Mouse (Mus musculus) embryonic facial prominence, embryonic 13.5 days (tissue): ENCODE results near the gene Nrg3. TPM values are rescaled to one million over a fixed set of nuclear protein-coding genes. Genes with fewer than 3 reads are reported as not detected.

Source experiments
- ATAC-seq: fragments of 200-750 bp; cut with Nextera tagmentation; 2 replicates; pipeline ENCODE4 v1.8.0; 2017; ENCODE audit warnings: low read depth; ENCODE audit not compliant: insufficient number of reproducible peaks, insufficient read depth, low FRiP score, low TSS enrichment
- H3K27ac ChIP-seq: fragments of 300-500 bp; sonication (generic); 2 replicates; pipeline ENCODE4 v1.5.1; 2015; ENCODE audit warnings: moderate library complexity, mild to moderate bottlenecking, inconsistent platforms
- H3K27me3 ChIP-seq: fragments of 300-500 bp; sonication (generic); 2 replicates; pipeline ENCODE4 v1.6.1; 2015; ENCODE audit warnings: mild to moderate bottlenecking, inconsistent platforms
- H3K36me3 ChIP-seq: fragments of 300-500 bp; sonication (generic); 2 replicates; pipeline ENCODE4 v1.6.1; 2015; ENCODE audit warnings: mild to moderate bottlenecking, inconsistent platforms
- H3K4me1 ChIP-seq: fragments of 300-500 bp; sonication (generic); 2 replicates; pipeline ENCODE4 v1.6.1; 2015; ENCODE audit warnings: inconsistent platforms
- H3K4me2 ChIP-seq: fragments of 300-500 bp; sonication (generic); 2 replicates; pipeline ENCODE4 v1.6.1; 2015; ENCODE audit warnings: moderate library complexity, mild to moderate bottlenecking, inconsistent platforms
- H3K4me3 ChIP-seq: fragments of 300-500 bp; sonication (generic); 2 replicates; pipeline ENCODE4 v1.5.1; 2015; ENCODE audit warnings: mild to moderate bottlenecking, inconsistent platforms
- H3K9ac ChIP-seq: fragments of 300-500 bp; sonication (generic); 2 replicates; pipeline ENCODE4 v1.6.1; 2015; ENCODE audit warnings: mild to moderate bottlenecking, inconsistent platforms
- H3K9me3 ChIP-seq: fragments of 300-500 bp; sonication (generic); 2 replicates; pipeline ENCODE4 v1.6.1; 2016; ENCODE audit warnings: inconsistent platforms
- WGBS: fragments of 180-500 bp; shearing (Covaris S2); methylation state at CpG from one replicate; pipeline ENCODE4 v1.1.7; 2015; ENCODE audit warnings: mixed read lengths; 5-methylcytosine and 5-hydroxymethylcytosine counted together
- polyA plus RNA-seq: library from polyadenylated mRNA; unstranded; fragments of >200 nt; fragmentation: Nextera tagmentation; extraction: Ambion mirVana; gene quantifications from 2 replicates; pipeline ENCODE4 v1.2.1, GENCODE M21; 2015

Gene Nrg3
- 0.17 and 0.55 TPM in 2 replicates for polyA plus RNA-seq

DNA sequence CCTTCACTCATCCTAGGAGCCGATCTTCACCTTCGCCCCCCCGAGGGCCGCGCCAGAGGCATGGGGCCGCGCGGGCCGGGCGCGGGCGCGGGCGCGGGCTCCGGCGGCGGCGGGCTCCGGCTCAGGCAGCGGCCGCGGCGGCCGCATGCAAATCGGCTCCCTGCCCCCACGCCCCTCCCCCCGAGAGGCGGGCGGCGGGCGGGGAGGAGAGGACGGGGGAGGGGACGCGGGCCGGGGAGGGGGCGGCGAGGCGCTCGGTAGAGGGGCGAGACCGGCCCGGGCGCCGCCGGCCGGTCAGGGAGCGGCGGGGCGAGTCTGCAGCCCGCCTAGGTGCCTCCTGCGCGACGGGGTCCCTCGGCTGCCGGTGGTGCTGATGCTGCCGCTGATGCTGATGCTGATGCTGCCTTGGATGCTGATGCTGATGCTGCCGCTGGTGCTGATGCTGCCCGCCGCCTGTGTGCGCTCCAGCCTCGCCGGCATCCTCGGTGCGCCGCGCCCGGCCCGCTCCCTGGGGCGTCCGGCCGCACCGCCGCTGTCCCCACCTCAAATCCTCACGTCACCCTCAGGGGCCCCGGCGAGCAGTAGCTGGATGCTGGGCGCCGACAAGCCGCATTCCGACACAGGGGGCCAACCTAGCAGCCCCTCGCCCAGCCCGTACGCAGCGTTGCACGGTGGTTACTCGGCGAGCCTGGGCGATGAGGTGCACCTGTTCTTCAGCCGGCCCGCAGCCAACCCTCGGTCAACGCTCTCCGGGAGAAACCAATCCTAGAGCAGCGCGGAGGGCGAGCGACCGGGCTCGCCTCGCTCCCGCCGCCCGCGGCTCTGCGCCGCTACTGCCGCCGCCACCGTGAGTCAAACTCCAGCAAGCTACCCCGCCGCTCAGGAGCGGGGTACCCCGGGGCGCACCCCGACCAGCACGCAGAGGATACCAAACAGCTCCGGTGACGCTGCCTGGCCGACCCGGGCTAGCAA is at the start of gene Nrg3:
Gene Nrg3, minus strand, starts transcription at position 299 of the 972 bp plus-strand sequence.
- ATAC-seq = peak; percentile 72; the same call in 1 of the 2 replicates
- H3K4me2 ChIP-seq = peak within 1 kb of the TSS; percentile 91
- peak within 1 kb of the TSS; percentile 56 for H3K4me3 ChIP-seq
- H3K9me3 ChIP-seq = no peaks in the 10 kb centered on the region
- no peaks in the 10 kb centered on the region for H3K36me3 ChIP-seq
- peaks cover 24% of the 10 kb centered on the region for H3K4me1 ChIP-seq
- H3K27me3 ChIP-seq = peaks cover 92% of the 10 kb centered on the region
- H3K27ac ChIP-seq = no peak within 1 kb of the TSS
- under 1% methylated on average over 82 of the region's 121 CpGs for WGBS
- H3K9ac ChIP-seq = peak within 1 kb of the TSS; percentile 52

DNA sequence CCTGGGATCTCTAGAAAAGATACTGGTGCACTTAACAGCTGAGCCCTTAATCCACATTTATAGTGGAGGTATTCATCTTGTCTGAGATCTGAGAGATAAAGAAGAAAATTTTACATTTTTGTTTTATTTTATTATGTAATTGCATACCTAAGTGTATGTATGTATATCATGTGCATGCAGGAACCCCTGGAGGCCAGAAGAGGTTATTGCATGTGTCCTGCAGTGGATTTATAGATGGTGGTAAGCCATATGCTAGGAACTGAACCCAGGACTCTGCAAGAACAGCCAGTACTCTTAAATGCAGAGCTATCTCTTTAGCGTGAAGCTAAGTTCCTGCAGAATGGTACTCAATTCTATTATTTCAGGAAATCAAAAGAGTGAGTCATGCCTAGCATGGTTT is 36.1 kb upstream of the Nrg3 start:
- no peaks in the 10 kb centered on the region for H3K4me1 ChIP-seq
- no peak for ATAC-seq
- no peaks in the 10 kb centered on the region for H3K27me3 ChIP-seq
- H3K36me3 ChIP-seq = no peaks in the 10 kb centered on the region
- H3K4me2 ChIP-seq = no peak overlapping the region
- no peak overlapping the region for H3K4me3 ChIP-seq
- no peak overlapping the region for H3K27ac ChIP-seq
- WGBS = 81% methylated on average over 1 of the region's 1 CpGs
- H3K9me3 ChIP-seq = peaks cover 3% of the 10 kb centered on the region
- no peak overlapping the region for H3K9ac ChIP-seq

- peaks cover 24% of the 10 kb centered on the region for H3K4me1 ChIP-seq
- peaks cover 93% of the 10 kb centered on the region for H3K27me3 ChIP-seq
- H3K4me2 ChIP-seq = peak overlapping the region; percentile 91
- no peaks in the 10 kb centered on the region for H3K9me3 ChIP-seq
- ATAC-seq = no peak
- under 1% methylated on average over 27 of the region's 27 CpGs for WGBS
- no peaks in the 10 kb centered on the region for H3K36me3 ChIP-seq
- H3K4me3 ChIP-seq = peak overlapping the region; percentile 56
- H3K9ac ChIP-seq = no peak overlapping the region
- no peak overlapping the region for H3K27ac ChIP-seq
Observed at GRCm38 (mm10) chr14:39473771-39474211, 903 bp upstream of the Nrg3 start.

GRCm38 (mm10) chr14:39472146-39472751 is 639 bp downstream of the Nrg3 start:
- Histone ChIP-seq H3K9ac (peak overlapping the region; percentile 52), H3K27me3 (peaks cover 87% of the 10 kb centered on the region), H3K9me3 (no peaks in the 10 kb centered on the region), H3K4me1 (peaks cover 24% of the 10 kb centered on the region), H3K4me3 (peak overlapping the region; percentile 56), H3K27ac (no peak overlapping the region), H3K4me2 (peak overlapping the region; percentile 91), H3K36me3 (no peaks in the 10 kb centered on the region)
- peak; percentile 54; the same call in 1 of the 2 replicates for ATAC-seq
- WGBS = 3% methylated on average over 49 of the region's 56 CpGs

DNA sequence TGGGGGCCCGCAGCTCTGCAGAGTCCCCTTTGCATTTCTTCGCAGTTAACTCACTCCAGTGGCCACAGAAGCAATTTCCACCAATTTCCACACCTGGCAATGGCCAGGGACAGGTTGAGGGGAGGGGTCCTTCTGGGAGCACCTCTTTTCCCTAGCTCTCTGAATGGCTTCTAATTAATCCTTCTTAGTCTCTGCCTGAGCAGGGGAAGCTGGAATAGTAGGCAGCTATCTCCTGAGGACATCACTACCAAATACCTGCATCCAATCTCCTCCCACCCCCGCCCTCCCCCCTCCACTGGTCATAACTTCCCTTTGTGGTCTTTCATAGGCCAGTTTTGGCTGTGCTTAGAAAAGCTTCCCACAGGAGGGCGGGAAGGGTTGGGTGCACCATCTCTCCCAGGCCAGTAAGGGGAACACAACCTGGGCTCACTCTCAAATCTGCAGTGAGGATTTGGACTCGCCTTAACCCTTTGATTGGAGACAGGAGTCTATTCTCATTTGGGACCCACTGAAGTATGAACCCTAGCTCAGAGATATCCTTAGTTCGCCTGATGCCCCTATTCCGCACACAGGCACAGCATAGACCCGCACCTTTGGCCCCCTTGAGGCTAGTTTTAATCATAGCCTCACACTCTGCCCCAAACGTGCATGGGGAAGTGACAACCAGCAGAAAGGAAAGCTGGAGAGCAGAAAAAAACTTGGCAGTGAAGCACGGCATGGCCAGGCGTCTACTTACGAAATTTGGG is 1.5 kb downstream of the Nrg3 start:
- ATAC-seq = no peak
- no peaks in the 10 kb centered on the region for H3K9me3 ChIP-seq
- no peak overlapping the region for H3K27ac ChIP-seq
- WGBS = 3% methylated on average over 12 of the region's 12 CpGs
- peak overlapping the region; percentile 56 for H3K4me3 ChIP-seq
- peak overlapping the region; percentile 91 for H3K4me2 ChIP-seq
- H3K27me3 ChIP-seq = peaks cover 78% of the 10 kb centered on the region
- peaks cover 24% of the 10 kb centered on the region for H3K4me1 ChIP-seq
- no peaks in the 10 kb centered on the region for H3K36me3 ChIP-seq
- H3K9ac ChIP-seq = no peak overlapping the region

DNA sequence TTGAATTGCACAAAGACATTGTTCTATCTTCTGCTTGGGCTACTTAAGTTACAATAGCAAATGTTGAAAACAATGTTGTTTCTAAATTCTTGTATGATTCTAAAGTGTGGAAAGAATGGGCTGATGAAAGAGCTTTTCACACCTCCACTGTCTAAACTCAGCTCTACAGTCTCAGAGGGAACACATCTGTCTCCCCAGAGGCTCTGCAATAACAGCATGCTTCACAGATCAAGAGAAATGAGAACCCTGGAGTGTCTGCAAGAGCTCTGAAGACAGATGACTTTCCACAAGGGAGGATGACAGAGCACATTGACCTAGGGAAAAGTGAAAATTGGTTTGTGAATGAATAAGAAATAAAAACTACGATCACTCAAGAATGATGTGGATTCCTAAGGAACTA is 27.4 kb downstream of the Nrg3 start:
- no peak for ATAC-seq
- Histone ChIP-seq H3K9me3 (no peaks in the 10 kb centered on the region), H3K27me3 (no peaks in the 10 kb centered on the region), H3K9ac (no peak overlapping the region), H3K4me2 (no peak overlapping the region), H3K4me1 (no peaks in the 10 kb centered on the region), H3K36me3 (no peaks in the 10 kb centered on the region), H3K4me3 (no peak overlapping the region), H3K27ac (no peak overlapping the region)
- WGBS = 86% methylated on average over 1 of the region's 1 CpGs

- no peaks in the 10 kb centered on the region for H3K36me3 ChIP-seq
- 90% methylated on average over 5 of the region's 5 CpGs for WGBS
- no peaks in the 10 kb centered on the region for H3K4me1 ChIP-seq
- H3K27me3 ChIP-seq = no peaks in the 10 kb centered on the region
- no peak for ATAC-seq
- H3K9ac ChIP-seq = no peak overlapping the region
- H3K4me2 ChIP-seq = no peak overlapping the region
- H3K9me3 ChIP-seq = no peaks in the 10 kb centered on the region
- H3K4me3 ChIP-seq = no peak overlapping the region
- H3K27ac ChIP-seq = no peak overlapping the region
Observed at GRCm38 (mm10) chr14:39428503-39428902, 44.4 kb downstream of the Nrg3 start.

GRCm38 (mm10) chr14:39421874-39422273 is 51.0 kb downstream of the Nrg3 start:
- no peaks in the 10 kb centered on the region for H3K9me3 ChIP-seq
- no peaks in the 10 kb centered on the region for H3K36me3 ChIP-seq
- no peaks in the 10 kb centered on the region for H3K27me3 ChIP-seq
- 70% methylated on average over 1 of the region's 1 CpGs for WGBS
- H3K27ac ChIP-seq = no peak overlapping the region
- no peaks in the 10 kb centered on the region for H3K4me1 ChIP-seq
- ATAC-seq = no peak
- no peak overlapping the region for H3K4me3 ChIP-seq
- H3K4me2 ChIP-seq = no peak overlapping the region
- no peak overlapping the region for H3K9ac ChIP-seq

GRCm38 (mm10) chr14:39413270-39413669 is 59.6 kb downstream of the Nrg3 start:
- 50% methylated on average over 9 of the region's 9 CpGs for WGBS
- Histone ChIP-seq H3K4me2 (no peak overlapping the region), H3K4me1 (no peaks in the 10 kb centered on the region), H3K4me3 (no peak overlapping the region), H3K9ac (no peak overlapping the region), H3K27ac (no peak overlapping the region), H3K9me3 (no peaks in the 10 kb centered on the region), H3K36me3 (no peaks in the 10 kb centered on the region), H3K27me3 (no peaks in the 10 kb centered on the region)
- ATAC-seq = no peak

- H3K4me2 ChIP-seq = no peak overlapping the region
- H3K27me3 ChIP-seq = no peaks in the 10 kb centered on the region
- no peak overlapping the region for H3K4me3 ChIP-seq
- no peak overlapping the region for H3K27ac ChIP-seq
- no peaks in the 10 kb centered on the region for H3K9me3 ChIP-seq
- no peaks in the 10 kb centered on the region for H3K4me1 ChIP-seq
- H3K36me3 ChIP-seq = no peaks in the 10 kb centered on the region
- H3K9ac ChIP-seq = no peak overlapping the region
- no peak for ATAC-seq
Observed at GRCm38 (mm10) chr14:39386845-39387244, 86.0 kb downstream of the Nrg3 start.

- no peak for ATAC-seq
- Histone ChIP-seq H3K9ac (no peak overlapping the region), H3K36me3 (no peaks in the 10 kb centered on the region), H3K4me3 (no peak overlapping the region), H3K27me3 (no peaks in the 10 kb centered on the region), H3K4me1 (no peaks in the 10 kb centered on the region), H3K4me2 (no peak overlapping the region), H3K27ac (no peak overlapping the region), H3K9me3 (no peaks in the 10 kb centered on the region)
Observed at GRCm38 (mm10) chr14:39381321-39381720, 91.6 kb downstream of the Nrg3 start.
